Mouse (Mus musculus) kidney, postnatal 0 days (tissue): Measurements from ENCODE around the gene Bag1. TPM values are rescaled to one million over a fixed set of nuclear protein-coding genes. Genes with fewer than 3 reads are reported as not detected.

Experiments
- ATAC-seq: fragments of 200-750 bp; cut with Nextera tagmentation; replicated peaks from 2 replicates; pipeline ENCODE4 v1.8.0; 2017; ENCODE audit warnings: low read depth, moderate number of reproducible peaks, moderate TSS enrichment, moderate library complexity; ENCODE audit not compliant: low FRiP score
- DNase-seq: peaks from one replicate; pipeline ENCODE4 v3.0.0-alpha.2; 2016; ENCODE audit warnings: low spot score
- H3K27ac ChIP-seq: fragments of 300-500 bp; sonication (generic); 2 replicates; pipeline ENCODE4 v1.5.1; 2014; ENCODE audit warnings: mild to moderate bottlenecking
- H3K27me3 ChIP-seq: fragments of 300-500 bp; sonication (generic); 2 replicates; pipeline ENCODE4 v1.6.1; 2014; ENCODE audit warnings: low read length, mixed read lengths; ENCODE audit not compliant: insufficient read depth
- H3K36me3 ChIP-seq: fragments of 300-500 bp; sonication (generic); 2 replicates; pipeline ENCODE4 v1.6.1; 2014; ENCODE audit warnings: low read length, mixed read lengths; ENCODE audit not compliant: insufficient read depth
- H3K4me1 ChIP-seq: fragments of 300-500 bp; sonication (generic); replicated peaks from 2 replicates; pipeline ENCODE4 v1.6.1; 2014; ENCODE audit warnings: antibody characterized with exemption, low read length, mixed read lengths; ENCODE audit not compliant: insufficient read depth
- H3K4me2 ChIP-seq: fragments of 300-500 bp; sonication (generic); 2 replicates; pipeline ENCODE4 v1.6.1; 2014; ENCODE audit warnings: mild to moderate bottlenecking, low read length, moderate library complexity, mixed read lengths
- H3K4me3 ChIP-seq: fragments of 300-500 bp; sonication (generic); replicated peaks from 2 replicates; pipeline ENCODE4 v1.5.1; 2014; ENCODE audit warnings: low read depth, low read length
- H3K9ac ChIP-seq: fragments of 300-500 bp; sonication (generic); 2 replicates; pipeline ENCODE4 v1.6.1; 2014; ENCODE audit warnings: low read depth, low read length
- H3K9me3 ChIP-seq: fragments of 300-500 bp; sonication (generic); replicated peaks from 2 replicates; pipeline ENCODE4 v1.6.1; 2016; ENCODE audit warnings: low read length, inconsistent platforms, mixed read lengths
- CTCF ChIP-seq: IDR thresholded peaks from 2 replicates; pipeline ENCODE4 v1.5.1; 2016; ENCODE audit warnings: antibody characterized with exemption, low read depth, mild to moderate bottlenecking, moderate library complexity
- WGBS: fragments of 180-500 bp; shearing (Covaris S2); extraction: QIAGEN DNeasy Blood & Tissue Kit; methylation state at CpG from one replicate; pipeline ENCODE4 v1.1.7; 2014; 5-methylcytosine and 5-hydroxymethylcytosine counted together
- polyA plus RNA-seq: library from polyadenylated mRNA; unstranded; fragments of >200 nt; fragmentation: Nextera tagmentation; extraction: Ambion mirVana; gene quantifications from 2 replicates; pipeline ENCODE4 v1.2.1, GENCODE M21; 2015

Gene Bag1
- polyA plus RNA-seq, 1 experiment from 2014 or later, result 295 TPM

GRCm38 (mm10) chr4:40925568-40925967 is 22.5 kb downstream of the Bag1 start:
- Histone ChIP-seq H3K36me3 (no peaks in the 10 kb centered on the region), H3K27me3 (no peaks in the 10 kb centered on the region), H3K9ac (no peak overlapping the region), H3K4me1 (0 out of 2 replicates have a peak, but pooled peaks cover 3% of the 10 kb centered on the region), H3K9me3 (no peaks in the 10 kb centered on the region), H3K4me2 (no peak overlapping the region), H3K27ac (0 out of 2 replicates have a peak overlapping the region, but pooled peaks have one; percentile 19), H3K4me3 (no peak overlapping the region)
- no peak for TF ChIP-seq CTCF
- 39% methylated on average over 3 of the region's 3 CpGs for WGBS
- DNase-seq, result no peak
- ATAC-seq, result no peak

DNA sequence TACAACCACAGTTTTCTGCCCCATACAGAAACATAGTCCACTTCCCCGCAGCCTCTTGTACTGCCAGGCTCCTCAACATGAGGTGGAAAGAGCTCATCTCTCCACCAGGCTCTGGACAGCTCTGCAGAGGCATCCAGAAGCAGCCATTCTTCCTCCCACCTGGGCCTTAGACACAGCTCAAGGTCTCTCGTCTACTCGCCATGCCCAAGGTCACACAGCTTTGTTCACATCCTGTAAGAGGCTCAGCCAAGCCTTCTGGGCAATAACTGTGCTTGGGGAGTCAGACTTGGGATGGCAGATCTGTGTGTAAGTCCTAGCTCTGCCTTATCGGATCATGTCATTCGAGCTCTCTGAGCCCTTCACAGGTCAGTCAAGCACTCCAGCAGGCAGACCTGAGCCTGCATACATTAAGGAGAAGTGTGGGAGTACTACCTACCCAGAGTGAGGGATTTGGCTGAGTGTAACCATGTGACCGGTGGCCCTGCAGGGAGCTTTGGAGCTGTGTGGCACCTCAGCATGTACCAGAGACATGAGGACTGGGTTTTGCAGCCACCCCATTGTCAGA is 24.9 kb downstream of the Bag1 start:
- H3K4me2 ChIP-seq, result no peak overlapping the region
- no peaks in the 10 kb centered on the region for H3K36me3 ChIP-seq
- no peak overlapping the region for H3K9ac ChIP-seq
- H3K27ac ChIP-seq, result peak overlapping the region; percentile 73
- H3K4me3 ChIP-seq, result no peak overlapping the region
- H3K27me3 ChIP-seq, result no peaks in the 10 kb centered on the region
- no peak for TF ChIP-seq CTCF
- WGBS, result 43% methylated on average over 6 of the region's 6 CpGs
- no peak for DNase-seq
- H3K9me3 ChIP-seq, result no peaks in the 10 kb centered on the region
- H3K4me1 ChIP-seq, result no peaks in the 10 kb centered on the region
- no peak; the same call in 1 of the 2 replicates for ATAC-seq

DNA sequence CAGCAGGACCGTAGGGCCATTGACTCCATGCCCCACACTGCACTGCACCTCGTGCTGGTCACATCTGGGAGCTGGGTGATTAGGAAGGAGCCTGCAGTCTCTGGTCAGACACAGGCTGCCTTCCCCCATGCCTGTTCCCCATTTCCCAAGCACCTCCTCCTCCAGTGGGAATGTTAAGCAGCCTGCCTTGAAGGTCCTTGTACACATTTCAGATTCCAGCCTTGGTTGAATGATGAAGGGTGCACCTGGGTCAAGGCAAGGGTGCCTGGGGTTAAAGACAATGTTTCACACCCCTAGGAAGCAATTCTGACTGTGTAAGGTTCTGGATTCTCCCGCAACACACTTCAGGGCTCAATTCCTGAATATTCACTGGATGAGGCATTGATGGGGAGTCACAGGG is 26.8 kb downstream of the Bag1 start:
- TF ChIP-seq CTCF, result no peak
- DNase-seq (no peak), ATAC-seq (no peak)
- H3K4me2 ChIP-seq, result no peak overlapping the region
- H3K27ac ChIP-seq, result 0 out of 2 replicates have a peak overlapping the region, but pooled peaks have one; percentile 42
- H3K4me3 ChIP-seq, result no peak overlapping the region
- H3K9me3 ChIP-seq, result no peaks in the 10 kb centered on the region
- H3K27me3 ChIP-seq, result no peaks in the 10 kb centered on the region
- 65% methylated on average over 3 of the region's 3 CpGs for WGBS
- no peaks in the 10 kb centered on the region for H3K4me1 ChIP-seq
- H3K9ac ChIP-seq, result no peak overlapping the region
- H3K36me3 ChIP-seq, result no peaks in the 10 kb centered on the region

DNA sequence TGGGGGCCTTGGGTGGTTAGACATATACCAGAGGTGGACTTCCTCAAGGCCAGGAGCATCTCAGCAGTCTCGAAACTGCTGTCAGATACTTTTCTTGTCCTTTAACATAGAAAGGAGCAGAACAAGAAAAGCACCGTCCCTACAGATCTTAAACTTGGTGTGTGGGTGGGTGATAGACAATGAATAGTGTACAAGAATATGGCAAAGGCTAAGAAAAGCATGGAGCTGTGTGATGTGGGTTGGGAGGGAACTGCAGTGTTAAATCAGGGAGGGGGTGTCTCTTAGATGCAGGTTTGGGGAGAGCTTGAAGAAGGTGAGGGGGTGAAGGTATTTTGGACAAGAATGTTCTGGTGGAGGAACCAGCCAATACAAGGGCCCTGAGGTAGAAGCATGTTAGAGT is 27.5 kb downstream of the Bag1 start:
- Histone ChIP-seq H3K36me3 (no peaks in the 10 kb centered on the region), H3K9me3 (no peaks in the 10 kb centered on the region), H3K27me3 (no peaks in the 10 kb centered on the region), H3K4me3 (no peak overlapping the region), H3K9ac (no peak overlapping the region), H3K27ac (no peak overlapping the region), H3K4me2 (no peak overlapping the region), H3K4me1 (no peaks in the 10 kb centered on the region)
- no peak for ATAC-seq
- no peak for DNase-seq
- no peak for TF ChIP-seq CTCF
- WGBS, result 75% methylated on average over 2 of the region's 2 CpGs

GRCm38 (mm10) chr4:40919785-40920184 is 28.3 kb downstream of the Bag1 start, which contains the start of gene Spink4:
Spink4 (plus strand) TSS chr4:40920052.
- TF ChIP-seq CTCF, result no peak
- Histone ChIP-seq H3K4me2 (no peak within 1 kb of the TSS), H3K4me1 (no peaks in the 10 kb centered on the region), H3K27ac (0 out of 2 replicates have a peak within 1 kb of the TSS, but pooled peaks have one; percentile 42), H3K27me3 (no peaks in the 10 kb centered on the region), H3K36me3 (no peaks in the 10 kb centered on the region), H3K9me3 (no peaks in the 10 kb centered on the region), H3K9ac (no peak within 1 kb of the TSS), H3K4me3 (no peak within 1 kb of the TSS)
- DNase-seq, result no peak
- 33% methylated on average over 3 of the region's 3 CpGs for WGBS
- no peak for ATAC-seq

DNA sequence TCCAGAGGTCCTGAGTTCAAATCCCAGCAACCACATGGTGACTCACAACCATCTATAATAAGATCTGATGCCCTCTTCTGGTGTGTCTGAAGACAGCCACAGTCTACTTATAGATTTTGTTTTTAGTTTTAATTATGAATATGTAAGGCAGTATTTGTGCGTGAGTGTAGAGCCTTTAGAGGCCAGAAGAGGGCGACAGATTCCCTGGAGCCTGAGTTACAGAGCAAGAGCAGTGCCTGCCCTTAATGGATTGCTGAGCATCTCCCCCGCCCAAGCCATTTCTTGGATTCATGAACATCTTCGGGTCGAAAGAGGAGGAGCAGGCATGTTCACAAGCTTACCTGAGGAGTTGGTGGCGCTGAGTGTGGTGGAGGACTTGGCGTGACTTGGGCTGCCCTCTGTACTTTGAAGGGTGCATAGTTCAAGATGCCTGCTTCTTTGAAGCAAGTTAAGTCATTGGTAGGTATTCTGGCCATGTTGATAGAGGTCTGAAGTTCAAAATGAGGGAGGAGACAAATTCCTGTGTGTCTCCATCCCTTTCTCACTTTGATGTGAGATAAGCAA is 31.4 kb downstream of the Bag1 start:
- H3K27me3 ChIP-seq, result no peaks in the 10 kb centered on the region
- DNase-seq (no peak), ATAC-seq (no peak)
- no peaks in the 10 kb centered on the region for H3K9me3 ChIP-seq
- TF ChIP-seq CTCF, result peak; percentile 17; the same call in 1 of the 2 replicates
- no peak overlapping the region for H3K4me2 ChIP-seq
- H3K9ac ChIP-seq, result no peak overlapping the region
- H3K4me1 ChIP-seq, result no peaks in the 10 kb centered on the region
- 87% methylated on average over 7 of the region's 7 CpGs for WGBS
- H3K36me3 ChIP-seq, result no peaks in the 10 kb centered on the region
- H3K4me3 ChIP-seq, result no peak overlapping the region
- no peak overlapping the region for H3K27ac ChIP-seq

- H3K9ac ChIP-seq, result no peak overlapping the region
Observed at GRCm38 (mm10) chr4:40915947-40916346, 32.1 kb downstream of the Bag1 start.

More at GRCm38 (mm10) chr4:40915947-40916346, 32.1 kb downstream of the Bag1 start:
- H3K36me3 ChIP-seq, result no peaks in the 10 kb centered on the region
- 38% methylated on average over 5 of the region's 5 CpGs for WGBS
- H3K4me1 ChIP-seq, result no peaks in the 10 kb centered on the region
- ATAC-seq (no peak), DNase-seq (no peak)
- H3K27me3 ChIP-seq, result no peaks in the 10 kb centered on the region
- no peak overlapping the region for H3K4me2 ChIP-seq
- H3K4me3 ChIP-seq, result no peak overlapping the region
- no peaks in the 10 kb centered on the region for H3K9me3 ChIP-seq
- H3K27ac ChIP-seq, result no peak overlapping the region
- TF ChIP-seq CTCF, result no peak
